ENCODE assay signal across 16 mouse cellular contexts in genomic region chr10:99384366-99384765, GRCm38 (mm10).
A peak's percentile ranks its signal among the peaks of the same experiment; 100 is the strongest.
DNase-seq lines count a peak whose midpoint lies in the region; ATAC-seq lines count a peak whose summit lies in the region.
"Had no signal": no experiment of that assay in that cellular context is flagged by ENCODE, and none has a peak within 500 bp of the region (broad histone marks: within the 10 kb centered on the region; RNA-seq: fewer than 3 reads in every experiment).

No protein-coding gene starts in this region.

- ATAC-seq in frontal cortex, adult (ENCODE audit: low TSS enrichment) = peak; percentile 79
- ATAC-seq: CD4-positive, CD25-positive, alpha-beta regulatory T cell, adult 4 months; forebrain, embryonic 14.5 days; forebrain, embryonic 16.5 days had no signal

- no peak for DNase-seq in frontal cortex, postnatal 14 days (ENCODE audit: low spot score in 2 of 2)
- DNase-seq in Muller cell, postnatal 12 days (ENCODE audit: inconsistent ontology term) = peak; percentile 20
- DNase-seq in telencephalon, adult 2 months (ENCODE audit: low read depth, low spot score) = peak; percentile 68
- DNase-seq in right cerebral cortex, adult 18-20 months = no peak
- DNase-seq: adrenal gland, postnatal 25 days; B cell, adult 2 months; cerebellum, adult 11-12 months; cerebellum, adult 2 months; cerebellum, adult 9-11 months; cerebellum, postnatal 14 days; cerebellum, postnatal 36 days; embryo, embryonic 11 days had no signal

Comparison
In these comparisons a context has a peak if more than half of its experiments do, and no peak if none do; other contexts are left out.
1. DNase-seq: peak in Muller cell, postnatal 12 days (single experiment) and telencephalon, adult 2 months (single experiment); none in frontal cortex, postnatal 14 days (0 of 2) and right cerebral cortex, adult 18-20 months (single experiment).